Mouse (Mus musculus): ENCODE results near the gene Pnpla7. TPM values are rescaled to one million over a fixed set of nuclear protein-coding genes. Genes with fewer than 3 reads are reported as not detected.

Pnpla7 gene
- total RNA-seq, 1 experiment from 2014 or later: 87.6 TPM

Other genes starting within 250 kb of the Pnpla7 start
- gene Cacna1b, start 212.9 kb upstream of the Pnpla7 start, total RNA-seq (2017): not detected in 3 replicates
- 41.3 to 96.6 TPM (median 44.9 TPM) in 3 replicates for gene Ehmt1, start 56.4 kb upstream of the Pnpla7 start, total RNA-seq (2017)
- gene Arrdc1, start 40.8 kb upstream of the Pnpla7 start, total RNA-seq (2017): 101 to 175 TPM (median 138 TPM) in 3 replicates
- gene Zmynd19, start 26.2 kb upstream of the Pnpla7 start, total RNA-seq (2017): 3.3 to 10.5 TPM (median 7.3 TPM) in 3 replicates
- gene Dph7, start 13.6 kb upstream of the Pnpla7 start, total RNA-seq (2017): 8.6 to 12.9 TPM (median 12.2 TPM) in 3 replicates
- gene Mrpl41, start 935 bp upstream of the Pnpla7 start, total RNA-seq (2017): 22.5 to 54.3 TPM (median 43.5 TPM) in 3 replicates
- gene Nsmf, start 78.3 kb downstream of the Pnpla7 start, total RNA-seq (2017): 7.6 to 28.3 TPM (median 20.0 TPM) in 3 replicates
- gene Entpd8, start 104.3 kb downstream of the Pnpla7 start, total RNA-seq (2017): not detected in 3 replicates
- gene Noxa1, start 119.1 kb downstream of the Pnpla7 start, total RNA-seq (2017): 0.78 TPM in 1 of 3 replicates, not detected in the others
- gene Nrarp, start 204.7 kb downstream of the Pnpla7 start, total RNA-seq (2017): 22.3 to 51.8 TPM (median 24.4 TPM) in 3 replicates
- 28.8 to 64.7 TPM (median 31.0 TPM) in 3 replicates for gene Tor4a, start 220.9 kb downstream of the Pnpla7 start, total RNA-seq (2017)
- gene Nelfb, start 235.5 kb downstream of the Pnpla7 start, total RNA-seq (2017): 82.8 to 113 TPM (median 105 TPM) in 3 replicates
- not detected in 3 replicates for gene Stpg3, start 238.6 kb downstream of the Pnpla7 start, total RNA-seq (2017)
- not detected in 3 replicates for gene Fam166a, start 242.7 kb downstream of the Pnpla7 start, total RNA-seq (2017)
- 161 to 206 TPM (median 166 TPM) in 3 replicates for gene Tubb4b, start 248.7 kb downstream of the Pnpla7 start, total RNA-seq (2017)

All from monocyte, adult 5-6 weeks (primary cell).